Mouse (Mus musculus) G1E (cell line): ENCODE results near the gene Vmn1r121. TPM values are rescaled to one million over a fixed set of nuclear protein-coding genes. Genes with fewer than 3 reads are reported as not detected.
"Not testable (repeated sequence)": the region's sequence is repeated elsewhere in the genome, so short reads cannot be mapped to it uniquely, and the experiment has no call there.

Experiments used
- ATAC-seq: 2 replicates; pipeline ENCODE4 v1.8.0; 2016; ENCODE audit warnings: mild to moderate bottlenecking; ENCODE audit not compliant: insufficient number of reproducible peaks, poor library complexity, low FRiP score, severe bottlenecking; ENCODE audit errors: extremely low read depth
- DNase-seq: peaks from one replicate; pipeline ENCODE4 v3.0.0; 2012; ENCODE audit warnings: low spot score
- H3K27me3 ChIP-seq: 2 replicates; pipeline ENCODE4 v1.6.1; 2012; ENCODE audit warnings: mild to moderate bottlenecking, low read length, inconsistent platforms; ENCODE audit not compliant: insufficient read depth
- H3K36me3 ChIP-seq: replicated peaks from 2 replicates; pipeline ENCODE3; 2012; ENCODE audit warnings: mild to moderate bottlenecking, inconsistent platforms
- H3K4me1 ChIP-seq: 2 replicates; pipeline ENCODE4 v1.6.1; 2012; ENCODE audit warnings: low read depth, low read length, inconsistent platforms, mixed read lengths; ENCODE audit not compliant: insufficient read depth
- H3K4me3 ChIP-seq: 2 replicates; pipeline ENCODE4 v1.5.1; 2012; ENCODE audit warnings: low read depth, mild to moderate bottlenecking, inconsistent platforms, low read length, moderate library complexity, mixed read lengths
- H3K9me3 ChIP-seq: replicated peaks from 2 replicates; pipeline ENCODE4 v1.6.1; 2012; ENCODE audit warnings: inconsistent platforms
- polyA plus RNA-seq: library from polyadenylated mRNA; stranded (reverse); fragments of >175 nt; gene quantifications from 2 replicates; pipeline ENCODE4 v1.2.3, GENCODE M21; 2012
- total RNA-seq, 2 experiments: library from RNA; stranded (forward) in 1 of 2; stranded (reverse) in 1 of 2; fragments of 200-1000 nt in 1 of 2; fragments of >200 nt in 1 of 2; fragmentation: Nextera tagmentation in 1 of 2; gene quantifications; 2 replicates each; pipeline ENCODE4 v1.2.3; 2014 to 2017

Gene Vmn1r121
- not detected in 2 replicates for total RNA-seq (2014; fragmentation: Nextera tagmentation)
- not detected in 2 replicates for total RNA-seq (2017)
- polyA plus RNA-seq, result not detected in 2 replicates

DNA sequence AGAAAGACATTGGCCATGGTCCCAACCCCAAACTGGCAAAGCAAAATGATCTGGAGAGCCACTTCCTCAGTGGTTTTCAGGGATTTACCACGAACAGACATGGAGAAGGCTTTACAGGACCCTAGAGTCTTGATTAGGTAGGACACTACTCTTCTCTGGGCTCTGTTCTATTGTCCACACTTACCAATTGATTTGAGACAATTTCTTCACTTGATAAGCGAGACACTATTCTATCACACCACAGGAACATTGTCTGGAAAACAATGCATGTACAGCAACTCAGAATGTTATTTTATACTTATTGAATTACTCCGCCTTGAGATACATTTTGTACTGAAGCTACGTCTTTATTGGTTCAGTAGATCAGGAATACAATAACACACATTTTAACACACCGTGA is at the start of gene Vmn1r121:
Gene Vmn1r121, minus strand, starts transcription at position 101 of the 400 bp plus-strand sequence.
- not testable (repeated sequence) for ATAC-seq, H3K4me3 ChIP-seq, H3K4me1 ChIP-seq, H3K9me3 ChIP-seq, DNase-seq, H3K36me3 ChIP-seq, H3K27me3 ChIP-seq

DNA sequence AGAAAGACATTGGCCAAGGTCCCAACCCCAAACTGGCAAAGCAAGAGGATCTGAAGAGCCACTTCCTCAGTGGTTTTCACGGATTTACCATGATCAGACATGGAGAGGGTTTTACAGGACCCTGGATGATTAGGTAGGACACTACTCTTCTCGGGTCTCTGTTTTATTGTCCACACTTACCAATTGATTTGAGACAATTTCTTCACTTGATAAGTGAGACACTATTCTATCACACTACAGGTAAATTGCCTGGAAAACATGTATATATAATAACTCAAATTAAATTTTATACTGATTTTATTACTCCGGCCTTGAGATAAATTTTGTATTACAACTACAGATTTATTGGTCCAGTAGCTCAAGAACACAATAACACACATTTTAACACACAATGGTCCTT is 35.7 kb upstream of the Vmn1r121 start, which contains the start of gene Vmn1r122:
Gene Vmn1r122, minus strand, starts transcription at position 101 of the 400 bp plus-strand sequence.
- not testable (repeated sequence) for H3K4me1 ChIP-seq, ATAC-seq, H3K9me3 ChIP-seq, H3K27me3 ChIP-seq, H3K36me3 ChIP-seq, H3K4me3 ChIP-seq, DNase-seq

- H3K4me1 ChIP-seq, H3K9me3 ChIP-seq, H3K36me3 ChIP-seq, ATAC-seq, DNase-seq, H3K27me3 ChIP-seq, H3K4me3 ChIP-seq: not testable (repeated sequence)
These were observed 44.6 kb downstream of the Vmn1r121 start, which contains the start of gene Vmn1r120 for GRCm38 (mm10) chr7:21053684-21054083. Gene Vmn1r120 (minus strand): TSS chr7:21053784.

Other genes with a start within 250 kb of the Vmn1r121 start
- gene Vmn1r116, start 226.3 kb downstream of the Vmn1r121 start, total RNA-seq (2014; fragmentation: Nextera tagmentation), result not detected in 2 replicates
- 0.17 TPM in 1 of 2 replicates, not detected in the other for gene Vmn1r116, start 226.3 kb downstream of the Vmn1r121 start, total RNA-seq (2017)
- not detected in 2 replicates for gene Vmn1r116, start 226.3 kb downstream of the Vmn1r121 start, polyA plus RNA-seq
- gene Vmn1r117, start 214.4 kb downstream of the Vmn1r121 start, total RNA-seq (2014; fragmentation: Nextera tagmentation), result not detected in 2 replicates
- not detected in 2 replicates for gene Vmn1r117, start 214.4 kb downstream of the Vmn1r121 start, total RNA-seq (2017)
- gene Vmn1r117, start 214.4 kb downstream of the Vmn1r121 start, polyA plus RNA-seq, result not detected in 2 replicates
- gene Vmn1r118, start 186.2 kb downstream of the Vmn1r121 start, total RNA-seq (2014; fragmentation: Nextera tagmentation), result not detected in 2 replicates
- not detected in 2 replicates for gene Vmn1r118, start 186.2 kb downstream of the Vmn1r121 start, total RNA-seq (2017)
- gene Vmn1r118, start 186.2 kb downstream of the Vmn1r121 start, polyA plus RNA-seq, result not detected in 2 replicates
- gene Vmn1r119, start 86.1 kb downstream of the Vmn1r121 start, total RNA-seq (2014; fragmentation: Nextera tagmentation), result not detected in 2 replicates
- gene Vmn1r119, start 86.1 kb downstream of the Vmn1r121 start, total RNA-seq (2017), result not detected in 2 replicates
- gene Vmn1r119, start 86.1 kb downstream of the Vmn1r121 start, polyA plus RNA-seq, result not detected in 2 replicates
- gene Vmn1r120, start 44.7 kb downstream of the Vmn1r121 start, total RNA-seq (2014; fragmentation: Nextera tagmentation), result not detected in 2 replicates
- not detected in 2 replicates for gene Vmn1r120, start 44.7 kb downstream of the Vmn1r121 start, total RNA-seq (2017)
- not detected in 2 replicates for gene Vmn1r120, start 44.7 kb downstream of the Vmn1r121 start, polyA plus RNA-seq
- gene Vmn1r122, start 35.6 kb upstream of the Vmn1r121 start, total RNA-seq (2014; fragmentation: Nextera tagmentation), result not detected in 2 replicates
- not detected in 2 replicates for gene Vmn1r122, start 35.6 kb upstream of the Vmn1r121 start, total RNA-seq (2017)
- gene Vmn1r122, start 35.6 kb upstream of the Vmn1r121 start, polyA plus RNA-seq, result not detected in 2 replicates
- gene Vmn1r123, start 63.7 kb upstream of the Vmn1r121 start, total RNA-seq (2014; fragmentation: Nextera tagmentation), result not detected in 2 replicates
- not detected in 2 replicates for gene Vmn1r123, start 63.7 kb upstream of the Vmn1r121 start, total RNA-seq (2017)
- not detected in 2 replicates for gene Vmn1r123, start 63.7 kb upstream of the Vmn1r121 start, polyA plus RNA-seq
- gene Gm5157, start 91.9 kb upstream of the Vmn1r121 start, total RNA-seq (2014; fragmentation: Nextera tagmentation), result not detected in 2 replicates
- gene Gm5157, start 91.9 kb upstream of the Vmn1r121 start, total RNA-seq (2017), result 0.11 and 0.23 TPM in 2 replicates
- not detected in 2 replicates for gene Gm5157, start 91.9 kb upstream of the Vmn1r121 start, polyA plus RNA-seq
- gene Vmn1r124, start 162.1 kb upstream of the Vmn1r121 start, total RNA-seq (2014; fragmentation: Nextera tagmentation), result not detected in 2 replicates
- gene Vmn1r124, start 162.1 kb upstream of the Vmn1r121 start, total RNA-seq (2017), result 0.16 TPM in 1 of 2 replicates, not detected in the other
- gene Vmn1r124, start 162.1 kb upstream of the Vmn1r121 start, polyA plus RNA-seq, result not detected in 2 replicates
- not detected in 2 replicates for gene Vmn1r125, start 173.7 kb upstream of the Vmn1r121 start, total RNA-seq (2014; fragmentation: Nextera tagmentation)
- gene Vmn1r125, start 173.7 kb upstream of the Vmn1r121 start, total RNA-seq (2017), result not detected in 2 replicates
- not detected in 2 replicates for gene Vmn1r125, start 173.7 kb upstream of the Vmn1r121 start, polyA plus RNA-seq
- not detected in 2 replicates for gene Vmn1r126, start 203.0 kb upstream of the Vmn1r121 start, total RNA-seq (2014; fragmentation: Nextera tagmentation)
- gene Vmn1r126, start 203.0 kb upstream of the Vmn1r121 start, total RNA-seq (2017), result not detected in 2 replicates
- not detected in 2 replicates for gene Vmn1r126, start 203.0 kb upstream of the Vmn1r121 start, polyA plus RNA-seq
- gene Vmn1r127, start 221.3 kb upstream of the Vmn1r121 start, total RNA-seq (2014; fragmentation: Nextera tagmentation), result not detected in 2 replicates
- not detected in 2 replicates for gene Vmn1r127, start 221.3 kb upstream of the Vmn1r121 start, total RNA-seq (2017)
- gene Vmn1r127, start 221.3 kb upstream of the Vmn1r121 start, polyA plus RNA-seq, result not detected in 2 replicates